Mouse (Mus musculus) CH12F3 (cell line): Measurements from ENCODE around the gene Irgq.
"Not testable (repeated sequence)": the region's sequence is repeated elsewhere in the genome, so short reads cannot be mapped to it uniquely, and the experiment has no call there.

ENCODE experiments used
- in situ Hi-C: fragments of 300-500 bp; cut with MboI; formaldehyde crosslinking; loops from 2 replicates; pipeline ENCODE4 v1.14.3; 2020; ENCODE audit warnings: low sequenced_read_pairs

Irgq gene

GRCm38 (mm10) chr7:24530062-24530931 is at the start of gene Irgq:
Gene Irgq, plus strand, starts transcription at chr7:24530689.
- in situ Hi-C loops: no loop called here

- in situ Hi-C loops: no loop called here
Measured at GRCm38 (mm10) chr7:24480986-24481473, 49.5 kb upstream of the Irgq start.

- in situ Hi-C loops: no loop called here
Measured at GRCm38 (mm10) chr7:24481474-24482207, 48.8 kb upstream of the Irgq start, which contains the start of gene Cadm4. Gene Cadm4, plus strand, starts transcription at chr7:24482023.

GRCm38 (mm10) chr7:24482208-24483020 is 48.1 kb upstream of the Irgq start:
- in situ Hi-C loops: no loop called here

GRCm38 (mm10) chr7:24483291-24483690 is 47.2 kb upstream of the Irgq start:
- in situ Hi-C loops: not testable (repeated sequence)

GRCm38 (mm10) chr7:24485481-24485880 is 45.0 kb upstream of the Irgq start:
- in situ Hi-C loops: no loop called here

GRCm38 (mm10) chr7:24486654-24487130 is 43.8 kb upstream of the Irgq start:
- in situ Hi-C loops: no loop called here

GRCm38 (mm10) chr7:24487403-24487802 is 43.1 kb upstream of the Irgq start:
- in situ Hi-C loops: no loop called here

GRCm38 (mm10) chr7:24488303-24488702 is 42.2 kb upstream of the Irgq start:
- in situ Hi-C loops: no loop called here

- in situ Hi-C loops: no loop called here
Measured at GRCm38 (mm10) chr7:24499856-24500577, 30.5 kb upstream of the Irgq start.

- in situ Hi-C loops: no loop called here
Measured at GRCm38 (mm10) chr7:24500929-24501328, 29.6 kb upstream of the Irgq start.

GRCm38 (mm10) chr7:24501492-24501891 is 29.0 kb upstream of the Irgq start:
- in situ Hi-C loops: no loop called here

- in situ Hi-C loops: no loop called here
Measured at GRCm38 (mm10) chr7:24504004-24504403, 26.5 kb upstream of the Irgq start.

- in situ Hi-C loops: no loop called here
Measured at GRCm38 (mm10) chr7:24504868-24505267, 25.6 kb upstream of the Irgq start.

GRCm38 (mm10) chr7:24505447-24506064 is 24.9 kb upstream of the Irgq start:
- in situ Hi-C loops: no loop called here

- in situ Hi-C loops: no loop called here
Measured at GRCm38 (mm10) chr7:24506065-24506459, 24.4 kb upstream of the Irgq start.

- in situ Hi-C loops: no loop called here
Measured at GRCm38 (mm10) chr7:24506476-24506837, 24.0 kb upstream of the Irgq start.

GRCm38 (mm10) chr7:24506838-24507725 is 23.4 kb upstream of the Irgq start, which contains the start of gene Zfp428:
Gene Zfp428, plus strand, starts transcription at chr7:24507006.
- in situ Hi-C loops: no loop called here

- in situ Hi-C loops: no loop called here
Measured at GRCm38 (mm10) chr7:24507726-24508114, 22.8 kb upstream of the Irgq start.
